Mouse (Mus musculus): ENCODE data around the gene Egf.

GRCm38 (mm10) chr3:129663906-129664305 is 91.2 kb downstream of the Egf start:
- TF ChIP-seq CTCF (IDR thresholded peaks at IDR 0.05; ENCODE audit: insufficient read depth, low read length) (no peak), POLR2A (IDR thresholded peaks at IDR 0.05; ENCODE audit: borderline replicate concordance, extremely low read depth, low read depth, low read length) (no peak)
